9 mouse cellular contexts compared by ENCODE assay signal in the genomic region with DNA sequence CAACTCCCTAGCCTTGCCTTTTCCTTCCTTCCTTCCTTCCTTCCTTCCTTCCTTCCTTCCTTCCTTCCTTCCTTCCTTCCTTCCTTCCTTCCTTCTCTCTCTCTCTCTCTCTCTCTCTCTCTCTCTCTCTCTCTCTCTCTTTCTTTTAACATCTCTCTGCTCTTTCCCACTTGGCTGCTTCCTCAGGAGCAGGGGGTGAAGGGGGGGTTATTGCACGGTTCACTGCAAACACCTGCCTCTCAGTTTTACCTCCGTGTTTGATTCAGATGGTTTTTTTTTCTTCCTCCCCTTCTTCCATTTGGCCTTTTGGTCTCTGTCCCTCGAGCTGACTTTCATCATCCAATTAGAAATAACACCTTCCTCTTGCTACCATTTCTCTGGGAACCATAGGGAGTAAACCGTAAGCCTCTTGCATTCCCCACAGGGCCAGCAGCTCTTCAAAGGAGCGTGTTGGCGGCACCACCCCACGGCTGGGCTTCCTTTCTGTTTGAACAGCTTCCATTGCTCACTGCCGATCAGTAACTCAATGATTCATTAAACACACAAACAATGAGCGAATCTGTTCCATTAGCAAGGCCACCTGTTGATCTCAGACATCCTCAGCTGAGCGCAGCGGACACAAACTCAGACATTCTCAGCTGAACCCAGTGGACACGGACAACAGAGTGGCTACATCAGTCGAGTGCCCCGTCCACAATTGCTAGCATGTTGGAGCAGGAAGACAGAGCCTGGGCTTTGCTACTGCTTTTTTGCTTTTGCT.
DNase-seq lines count a peak whose midpoint lies in the region; ATAC-seq and TF ChIP-seq lines count a peak whose summit lies in the region.
"Had no signal": no experiment of that assay in that cellular context is flagged by ENCODE, and none has a peak within 500 bp of the region (broad histone marks: within the 10 kb centered on the region; RNA-seq: fewer than 3 reads in every experiment).

No protein-coding gene starts in this region.

- H3K36me3 ChIP-seq in embryonic facial prominence, embryonic 11.5 days (replicated peaks; ENCODE audit: control insufficient read depth, insufficient read depth, low read depth, low read length), result no peaks in the 10 kb centered on the region
- H3K36me3 ChIP-seq in hindbrain, embryonic 13.5 days, result no peaks in the 10 kb centered on the region
- no peaks in the 10 kb centered on the region for H3K36me3 ChIP-seq in small intestine, adult 2 months (ENCODE audit: control insufficient read depth, insufficient read depth, low read length)
- H3K36me3 ChIP-seq: embryonic facial prominence, embryonic 15.5 days had no signal

- no peak overlapping the region for H3K27ac ChIP-seq in cerebellum, adult 2 months (ENCODE audit: insufficient read depth, low read length)
- no peak overlapping the region for H3K27ac ChIP-seq in embryonic facial prominence, embryonic 11.5 days (replicated peaks; ENCODE audit: low read depth, low read length)
- no peak overlapping the region for H3K27ac ChIP-seq in hindbrain, embryonic 13.5 days
- H3K27ac ChIP-seq in small intestine, adult 2 months (ENCODE audit: insufficient read depth, low read depth, low read length), result no peak overlapping the region
- H3K27ac ChIP-seq: embryonic facial prominence, embryonic 15.5 days had no signal

- DNase-seq in cerebellum, adult 2 months, result no peak
- no peak for DNase-seq in cerebellum, adult 9-10 months
- peak; percentile 24 for DNase-seq in embryonic facial prominence, embryonic 11.5 days (ENCODE audit: low spot score)
- peak; percentile 40 to 48 for DNase-seq in layer of hippocampus, postnatal 10 days (ENCODE audit: low spot score in 2 of 2)
- peak; percentile 10 to 45 for DNase-seq in lung, postnatal 4 days
- DNase-seq in gastrocnemius, adult 8-10 months (ENCODE audit: low spot score in 2 of 2), result no peak

- TF ChIP-seq CTCF in cerebellum, adult 2 months (IDR thresholded peaks at IDR 0.05; ENCODE audit: borderline replicate concordance, insufficient read depth, low read depth, low read length), result no peak
- TF ChIP-seq CTCF in small intestine, adult 2 months (IDR thresholded peaks at IDR 0.05; ENCODE audit: extremely low read depth, insufficient read length, insufficient replicate concordance, low read depth, low read length), result no peak

- H3K4me2 ChIP-seq in embryonic facial prominence, embryonic 11.5 days (ENCODE audit: low read depth, low read length), result 0 out of 2 replicates have a peak overlapping the region, but pooled peaks have one; percentile 13
- H3K4me2 ChIP-seq in hindbrain, embryonic 13.5 days, result peak overlapping the region; percentile 50
- H3K4me2 ChIP-seq: embryonic facial prominence, embryonic 15.5 days had no signal

- no peaks in the 10 kb centered on the region for H3K27me3 ChIP-seq in cerebellum, adult 2 months (ENCODE audit: control insufficient read depth, insufficient read depth, low read length)
- no peaks in the 10 kb centered on the region for H3K27me3 ChIP-seq in embryonic facial prominence, embryonic 11.5 days (ENCODE audit: control insufficient read depth, insufficient read depth, low read length)
- H3K27me3 ChIP-seq in hindbrain, embryonic 13.5 days, result no peaks in the 10 kb centered on the region
- no peaks in the 10 kb centered on the region for H3K27me3 ChIP-seq in small intestine, adult 2 months (ENCODE audit: control insufficient read depth, insufficient read depth, low read length)
- H3K27me3 ChIP-seq: embryonic facial prominence, embryonic 15.5 days had no signal

- TF ChIP-seq POLR2A in cerebellum, adult 2 months (IDR thresholded peaks at IDR 0.05; ENCODE audit: borderline replicate concordance, insufficient read depth, low read length), result no peak
- no peak for TF ChIP-seq POLR2A in small intestine, adult 2 months (IDR thresholded peaks at IDR 0.05; ENCODE audit: low read depth, low read length)

- H3K9ac ChIP-seq in embryonic facial prominence, embryonic 11.5 days (replicated peaks; ENCODE audit: low read length), result no peak overlapping the region
- H3K9ac ChIP-seq in hindbrain, embryonic 13.5 days, result no peak overlapping the region
- H3K9ac ChIP-seq: embryonic facial prominence, embryonic 15.5 days had no signal

- ATAC-seq in embryonic facial prominence, embryonic 11.5 days (replicated peaks; ENCODE audit: insufficient number of reproducible peaks, low FRiP score, low TSS enrichment, low read depth), result no peak
- ATAC-seq in hindbrain, embryonic 13.5 days (ENCODE audit: low FRiP score), result no peak

- no peaks in the 10 kb centered on the region for H3K4me1 ChIP-seq in cerebellum, adult 2 months (ENCODE audit: control insufficient read depth, insufficient read depth, low read length)
- no peaks in the 10 kb centered on the region for H3K4me1 ChIP-seq in embryonic facial prominence, embryonic 11.5 days (ENCODE audit: control insufficient read depth, insufficient read depth, low read length)
- H3K4me1 ChIP-seq in hindbrain, embryonic 13.5 days (replicated peaks), result peaks cover 8% of the 10 kb centered on the region
- peaks cover 2% of the 10 kb centered on the region; the same call in 1 of the 2 replicates for H3K4me1 ChIP-seq in small intestine, adult 2 months (ENCODE audit: control insufficient read depth, insufficient read depth, insufficient read length, low read length)
- H3K4me1 ChIP-seq: embryonic facial prominence, embryonic 15.5 days had no signal

- H3K4me3 ChIP-seq in cerebellum, adult 2 months (replicated peaks; ENCODE audit: insufficient read depth, low read depth, low read length), result peak overlapping the region; percentile 20
- H3K4me3 ChIP-seq in embryonic facial prominence, embryonic 11.5 days (ENCODE audit: low read depth, low read length), result no peak overlapping the region
- H3K4me3 ChIP-seq in hindbrain, embryonic 13.5 days, result peak overlapping the region; percentile 25
- peak overlapping the region; percentile 12 for H3K4me3 ChIP-seq in small intestine, adult 2 months (ENCODE audit: low read depth, low read length)
- H3K4me3 ChIP-seq: embryonic facial prominence, embryonic 15.5 days had no signal

- H3K9me3 ChIP-seq in embryonic facial prominence, embryonic 11.5 days (replicated peaks; ENCODE audit: control insufficient read depth, low read length), result no peaks in the 10 kb centered on the region
- H3K9me3 ChIP-seq in hindbrain, embryonic 13.5 days, result no peaks in the 10 kb centered on the region
- H3K9me3 ChIP-seq: embryonic facial prominence, embryonic 15.5 days had no signal

- WGBS in cerebellum, adult 2 months, result 4% methylated on average over 14 of the region's 14 CpGs
- WGBS in embryonic facial prominence, embryonic 11.5 days, result 40% methylated on average over 14 of the region's 14 CpGs
- WGBS in hindbrain, embryonic 13.5 days, result 17% methylated on average over 14 of the region's 14 CpGs
- 15% methylated on average over 14 of the region's 14 CpGs for WGBS in small intestine, adult 2 months

Comparison
In these comparisons a context has a peak if more than half of its experiments do, and no peak if none do; other contexts are left out.
1. DNase-seq: peak in embryonic facial prominence, embryonic 11.5 days (single experiment), layer of hippocampus, postnatal 10 days (2 of 2) and lung, postnatal 4 days (2 of 2); none in cerebellum, adult 2 months (0 of 2), cerebellum, adult 9-10 months (single experiment) and gastrocnemius, adult 8-10 months (0 of 2).